Mouse (Mus musculus) olfactory bulb, adult 2 months (tissue): ENCODE measurements around the gene Lrp2bp.

Experiments
- CTCF ChIP-seq: fragments of 200-500 bp; IDR thresholded peaks from 2 replicates; pipeline ENCODE4 v1.5.1; 2012; ENCODE audit warnings: low read depth, mild to moderate bottlenecking, low read length, moderate library complexity; ENCODE audit not compliant: insufficient read depth
- POLR2A ChIP-seq: fragments of 200-500 bp; IDR thresholded peaks from 2 replicates; pipeline ENCODE4 v1.6.1; 2012; ENCODE audit warnings: mild to moderate bottlenecking, low read depth, low read length, moderate library complexity; ENCODE audit not compliant: insufficient read depth

DNA sequence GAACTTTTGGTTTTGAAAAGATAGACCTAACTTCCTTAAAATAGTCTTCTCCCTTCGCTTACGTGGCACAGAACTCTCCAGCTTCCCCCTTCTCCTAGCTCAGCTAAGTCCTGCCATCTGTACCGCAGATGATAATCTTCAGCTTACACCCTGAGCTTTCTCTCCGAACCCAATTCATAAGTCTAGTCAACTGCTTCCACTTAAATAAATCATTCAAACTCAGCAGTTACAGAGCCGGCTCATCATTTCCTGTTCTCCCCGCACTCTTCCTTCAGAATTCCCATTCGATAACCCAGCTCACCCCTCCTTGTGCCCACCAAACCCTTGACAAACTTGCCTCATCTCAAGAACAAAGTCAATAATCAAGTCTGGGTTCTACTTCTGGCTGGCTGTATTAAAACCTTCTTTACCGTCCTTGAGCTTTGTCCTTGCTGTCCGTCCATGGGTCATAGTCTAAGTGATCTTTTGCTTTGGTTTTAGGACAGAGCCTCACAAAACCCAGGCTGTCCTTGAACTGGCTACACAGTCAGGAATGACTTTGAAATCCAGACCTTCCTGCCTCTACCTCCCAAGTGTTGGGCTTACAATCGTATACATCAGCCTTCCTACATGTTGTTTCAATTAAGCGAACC, 23.1 kb upstream of the Lrp2bp start:
- TF ChIP-seq POLR2A, result no peak
- no peak for TF ChIP-seq CTCF
